Mouse (Mus musculus) hindbrain, embryonic 16.5 days (tissue): ENCODE measurements around the gene 6330409D20Rik. TPM values are rescaled to one million over a fixed set of nuclear protein-coding genes. Genes with fewer than 3 reads are reported as not detected.

Experiments
- ATAC-seq: fragments of 200-750 bp; cut with Nextera tagmentation; 2 replicates; pipeline ENCODE4 v1.8.0; 2017; ENCODE audit warnings: moderate TSS enrichment, moderate library complexity
- H3K27ac ChIP-seq: fragments of 300-500 bp; sonication (generic); 2 replicates; pipeline ENCODE4 v1.5.1; 2014; ENCODE audit warnings: low read depth, mild to moderate bottlenecking, control low read depth, low read length, moderate library complexity
- H3K27me3 ChIP-seq: fragments of 300-500 bp; sonication (generic); replicated peaks from 2 replicates; pipeline ENCODE4 v1.6.1; 2014; ENCODE audit warnings: low read length; ENCODE audit not compliant: control insufficient read depth, insufficient read depth
- H3K36me3 ChIP-seq: fragments of 300-500 bp; sonication (generic); 2 replicates; pipeline ENCODE4 v1.6.1; 2014; ENCODE audit warnings: mild to moderate bottlenecking, low read length, moderate library complexity, mixed read lengths; ENCODE audit not compliant: control insufficient read depth, insufficient read depth
- H3K4me1 ChIP-seq: fragments of 300-500 bp; sonication (generic); 2 replicates; pipeline ENCODE4 v1.6.1; 2014; ENCODE audit warnings: low read depth, low read length; ENCODE audit not compliant: control insufficient read depth, insufficient read depth
- H3K4me2 ChIP-seq: fragments of 300-500 bp; sonication (generic); 2 replicates; pipeline ENCODE4 v1.6.1; 2014; ENCODE audit warnings: mild to moderate bottlenecking, low read length, control low read depth, moderate library complexity
- H3K4me3 ChIP-seq: fragments of 300-500 bp; sonication (generic); 2 replicates; pipeline ENCODE4 v1.5.1; 2014; ENCODE audit warnings: mild to moderate bottlenecking, low read length, control low read depth, moderate library complexity
- H3K9ac ChIP-seq: fragments of 300-500 bp; sonication (generic); 2 replicates; pipeline ENCODE4 v1.6.1; 2014; ENCODE audit warnings: low read depth, mild to moderate bottlenecking, control low read depth, low read length, moderate library complexity
- H3K9me3 ChIP-seq: fragments of 300-500 bp; sonication (generic); 2 replicates; pipeline ENCODE4 v1.6.1; 2014; ENCODE audit warnings: mild to moderate bottlenecking, low read length, moderate library complexity; ENCODE audit not compliant: control insufficient read depth
- WGBS: fragments of 180-500 bp; shearing (Covaris S2); extraction: QIAGEN DNeasy Blood & Tissue Kit; methylation state at CpG from one replicate; pipeline ENCODE4 v1.1.7; 2014; 5-methylcytosine and 5-hydroxymethylcytosine counted together
- polyA plus RNA-seq: library from polyadenylated mRNA; unstranded; fragments of >200 nt; fragmentation: Nextera tagmentation; extraction: Ambion mirVana; gene quantifications from 2 replicates; pipeline ENCODE4 v1.2.1, GENCODE M21; 2015

6330409D20Rik gene
- polyA plus RNA-seq, 1 experiment from 2014 or later = 2.6 TPM

- Histone ChIP-seq H3K27ac (no peak overlapping the region), H3K9me3 (no peaks in the 10 kb centered on the region), H3K9ac (no peak overlapping the region), H3K27me3 (no peaks in the 10 kb centered on the region), H3K36me3 (peaks cover 10% of the 10 kb centered on the region; the same call in 1 of the 2 replicates), H3K4me3 (no peak overlapping the region), H3K4me2 (no peak overlapping the region), H3K4me1 (no peaks in the 10 kb centered on the region)
- WGBS = 90% methylated on average over 14 of the region's 14 CpGs
- no peak for ATAC-seq
These were observed 39.7 kb downstream of the 6330409D20Rik start for GRCm38 (mm10) chr2:32700966-32701743.

- Histone ChIP-seq H3K9me3 (no peaks in the 10 kb centered on the region), H3K27me3 (no peaks in the 10 kb centered on the region), H3K36me3 (peaks cover 3% of the 10 kb centered on the region; the same call in 1 of the 2 replicates), H3K27ac (no peak overlapping the region), H3K4me2 (no peak overlapping the region), H3K9ac (no peak overlapping the region), H3K4me1 (no peaks in the 10 kb centered on the region), H3K4me3 (no peak overlapping the region)
- 80% methylated on average over 6 of the region's 6 CpGs for WGBS
- ATAC-seq = no peak
These were observed 41.1 kb downstream of the 6330409D20Rik start for GRCm38 (mm10) chr2:32699680-32700079.

- Histone ChIP-seq H3K4me2 (peak overlapping the region; percentile 80), H3K36me3 (no peaks in the 10 kb centered on the region), H3K4me3 (peak overlapping the region; percentile 86), H3K4me1 (peaks cover 10% of the 10 kb centered on the region), H3K27me3 (no peaks in the 10 kb centered on the region), H3K9me3 (no peaks in the 10 kb centered on the region), H3K9ac (peak overlapping the region; percentile 60; the same call in 1 of the 2 replicates), H3K27ac (peak overlapping the region; percentile 62)
- WGBS = 88% methylated on average over 12 of the region's 12 CpGs
- ATAC-seq = no peak
These were observed 46.1 kb downstream of the 6330409D20Rik start for GRCm38 (mm10) chr2:32694691-32695090.

GRCm38 (mm10) chr2:32693823-32694411, 46.9 kb downstream of the 6330409D20Rik start:
- peak overlapping the region; percentile 81 for H3K27ac ChIP-seq
- under 1% methylated on average over 51 of the region's 51 CpGs for WGBS
- H3K4me1 ChIP-seq = peaks cover 10% of the 10 kb centered on the region
- peak overlapping the region; percentile 80 for H3K4me2 ChIP-seq
- no peaks in the 10 kb centered on the region for H3K27me3 ChIP-seq
- no peaks in the 10 kb centered on the region for H3K36me3 ChIP-seq
- no peaks in the 10 kb centered on the region for H3K9me3 ChIP-seq
- H3K9ac ChIP-seq = peak overlapping the region; percentile 90
- peak overlapping the region; percentile 86 for H3K4me3 ChIP-seq
- ATAC-seq = peak; percentile 99

GRCm38 (mm10) chr2:32693282-32693681, 47.5 kb downstream of the 6330409D20Rik start:
- peak overlapping the region; percentile 81 for H3K27ac ChIP-seq
- no peaks in the 10 kb centered on the region for H3K36me3 ChIP-seq
- H3K27me3 ChIP-seq = no peaks in the 10 kb centered on the region
- WGBS = 17% methylated on average over 7 of the region's 7 CpGs
- ATAC-seq = no peak
- peak overlapping the region; percentile 86 for H3K4me3 ChIP-seq
- H3K9ac ChIP-seq = peak overlapping the region; percentile 90
- peak overlapping the region; percentile 80 for H3K4me2 ChIP-seq
- H3K4me1 ChIP-seq = peaks cover 10% of the 10 kb centered on the region
- no peaks in the 10 kb centered on the region for H3K9me3 ChIP-seq

GRCm38 (mm10) chr2:32692496-32692895, 48.3 kb downstream of the 6330409D20Rik start:
- no peak for ATAC-seq
- Histone ChIP-seq H3K27me3 (no peaks in the 10 kb centered on the region), H3K36me3 (peaks cover 4% of the 10 kb centered on the region; the same call in 1 of the 2 replicates), H3K9ac (peak overlapping the region; percentile 14; the same call in 1 of the 2 replicates), H3K4me1 (peaks cover 10% of the 10 kb centered on the region), H3K27ac (no peak overlapping the region), H3K4me3 (no peak overlapping the region), H3K4me2 (peak overlapping the region; percentile 80), H3K9me3 (no peaks in the 10 kb centered on the region)
- 95% methylated on average over 14 of the region's 14 CpGs for WGBS

- peaks cover 14% of the 10 kb centered on the region for H3K36me3 ChIP-seq
- no peak for ATAC-seq
- peaks cover 10% of the 10 kb centered on the region for H3K4me1 ChIP-seq
- no peak overlapping the region for H3K9ac ChIP-seq
- H3K27me3 ChIP-seq = no peaks in the 10 kb centered on the region
- H3K27ac ChIP-seq = no peak overlapping the region
- 80% methylated on average over 11 of the region's 11 CpGs for WGBS
- H3K9me3 ChIP-seq = no peaks in the 10 kb centered on the region
- no peak overlapping the region for H3K4me2 ChIP-seq
- H3K4me3 ChIP-seq = no peak overlapping the region
These were observed 49.8 kb downstream of the 6330409D20Rik start for GRCm38 (mm10) chr2:32691041-32691440.

- peaks cover 23% of the 10 kb centered on the region for H3K36me3 ChIP-seq
- 24% methylated on average over 5 of the region's 5 CpGs for WGBS
- ATAC-seq = no peak
- H3K4me1 ChIP-seq = peaks cover 10% of the 10 kb centered on the region
- no peak overlapping the region for H3K4me3 ChIP-seq
- no peak overlapping the region for H3K27ac ChIP-seq
- no peak overlapping the region for H3K4me2 ChIP-seq
- H3K9me3 ChIP-seq = no peaks in the 10 kb centered on the region
- H3K27me3 ChIP-seq = no peaks in the 10 kb centered on the region
- H3K9ac ChIP-seq = no peak overlapping the region
These were observed 51.4 kb downstream of the 6330409D20Rik start for GRCm38 (mm10) chr2:32689420-32689819.

- no peak overlapping the region for H3K9ac ChIP-seq
- H3K27ac ChIP-seq = no peak overlapping the region
- no peaks in the 10 kb centered on the region for H3K9me3 ChIP-seq
- ATAC-seq = no peak
- WGBS = 94% methylated on average over 8 of the region's 8 CpGs
- H3K27me3 ChIP-seq = no peaks in the 10 kb centered on the region
- peaks cover 2% of the 10 kb centered on the region for H3K4me1 ChIP-seq
- H3K36me3 ChIP-seq = peaks cover 30% of the 10 kb centered on the region
- H3K4me3 ChIP-seq = no peak overlapping the region
- no peak overlapping the region for H3K4me2 ChIP-seq
These were observed 53.3 kb downstream of the 6330409D20Rik start for GRCm38 (mm10) chr2:32687562-32687961.
